Mouse (Mus musculus) kidney, postnatal 14 days (tissue): Measurements from ENCODE around the gene Pllp.

Source experiments
- DNase-seq: peaks from one replicate; pipeline ENCODE4 v3.0.0; 2022; ENCODE audit warnings: mixed read lengths

The Pllp gene

GRCm38 (mm10) chr8:94695994-94696384 lies at the start of gene Pllp:
Gene Pllp, minus strand, starts transcription at chr8:94696278.
- peak; percentile 75 for DNase-seq

- no peak for DNase-seq
Observed at GRCm38 (mm10) chr8:94745476-94746184, 49.6 kb upstream of the Pllp start, which contains the start of gene Ccl22. Gene Ccl22, plus strand, starts transcription at chr8:94745590.

GRCm38 (mm10) chr8:94744972-94745371 lies 48.9 kb upstream of the Pllp start:
- DNase-seq: no peak

- no peak for DNase-seq
Observed at GRCm38 (mm10) chr8:94744484-94744883, 48.4 kb upstream of the Pllp start.

- no peak for DNase-seq
Observed at GRCm38 (mm10) chr8:94741726-94742125, 45.6 kb upstream of the Pllp start.

GRCm38 (mm10) chr8:94740591-94740990 lies 44.5 kb upstream of the Pllp start:
- DNase-seq: no peak

GRCm38 (mm10) chr8:94739829-94740228 lies 43.8 kb upstream of the Pllp start:
- DNase-seq: no peak

- DNase-seq: peak; percentile 48
Observed at GRCm38 (mm10) chr8:94735426-94736094, 39.5 kb upstream of the Pllp start.

- no peak for DNase-seq
Observed at GRCm38 (mm10) chr8:94734735-94735350, 38.8 kb upstream of the Pllp start.

- no peak for DNase-seq
Observed at GRCm38 (mm10) chr8:94733821-94734465, 37.9 kb upstream of the Pllp start.

GRCm38 (mm10) chr8:94729301-94729700 lies 33.2 kb upstream of the Pllp start:
- DNase-seq: no peak

- no peak for DNase-seq
Observed at GRCm38 (mm10) chr8:94725998-94726397, 29.9 kb upstream of the Pllp start.

- peak; percentile 51 for DNase-seq
Observed at GRCm38 (mm10) chr8:94716841-94717240, 20.8 kb upstream of the Pllp start.

- peak; percentile 55 for DNase-seq
Observed at GRCm38 (mm10) chr8:94715871-94716270, 19.8 kb upstream of the Pllp start.

GRCm38 (mm10) chr8:94714556-94714955 lies 18.5 kb upstream of the Pllp start:
- DNase-seq: no peak

- peak; percentile 51 for DNase-seq
Observed at GRCm38 (mm10) chr8:94711160-94711718, 15.2 kb upstream of the Pllp start.

GRCm38 (mm10) chr8:94710336-94710735 lies 14.3 kb upstream of the Pllp start:
- DNase-seq: no peak

GRCm38 (mm10) chr8:94706732-94707395 lies 10.8 kb upstream of the Pllp start:
- DNase-seq: peak; percentile 39

- DNase-seq: no peak
Observed at GRCm38 (mm10) chr8:94705581-94706245, 9.6 kb upstream of the Pllp start.

GRCm38 (mm10) chr8:94704669-94704984 lies 8.5 kb upstream of the Pllp start:
- no peak for DNase-seq

- DNase-seq: peak; percentile 97
Observed at GRCm38 (mm10) chr8:94703972-94704668, 8.0 kb upstream of the Pllp start.
